Mouse (Mus musculus) embryonic fibroblast, embryonic 13.5 days (primary cell): ENCODE results near the gene Mex3d. TPM values are rescaled to one million over a fixed set of nuclear protein-coding genes. Genes with fewer than 3 reads are reported as not detected.

Experiments
- H3K27ac ChIP-seq: 2 replicates; pipeline ENCODE4 v1.5.1; 2012; ENCODE audit warnings: low read length, control low read depth, inconsistent platforms; ENCODE audit not compliant: insufficient read depth
- H3K4me1 ChIP-seq: 2 replicates; pipeline ENCODE4 v1.6.1; 2011; ENCODE audit warnings: low read length; ENCODE audit not compliant: control insufficient read depth, insufficient read depth
- H3K4me3 ChIP-seq: 2 replicates; pipeline ENCODE4 v1.5.1; 2011; ENCODE audit warnings: mild to moderate bottlenecking, control low read depth, low read length; ENCODE audit not compliant: insufficient read depth
- CTCF ChIP-seq: IDR thresholded peaks from 2 replicates; pipeline ENCODE4 v1.5.1; 2011; ENCODE audit warnings: mild to moderate bottlenecking, control low read depth, low read length, moderate library complexity, borderline replicate concordance; ENCODE audit not compliant: insufficient read depth
- POLR2A ChIP-seq: IDR thresholded peaks from 2 replicates; pipeline ENCODE4 v1.6.1; 2011; ENCODE audit warnings: low read depth, mild to moderate bottlenecking, control low read depth, low read length, moderate library complexity
- polyA plus RNA-seq: library from polyadenylated mRNA; stranded (reverse); fragments of >200 nt; gene quantifications from 2 replicates; pipeline ENCODE4 v1.2.4, GENCODE M21; 2011; ENCODE audit warnings: low read depth; ENCODE audit not compliant: missing spikeins, insufficient read length

Gene Mex3d
- polyA plus RNA-seq, 1 experiment = 40.4 TPM

GRCm38 (mm10) chr10:80389185-80389708 lies 1.8 kb upstream of the Mex3d start:
- no peak overlapping the region for H3K27ac ChIP-seq
- no peak for TF ChIP-seq POLR2A
- TF ChIP-seq CTCF = no peak

GRCm38 (mm10) chr10:80388731-80389130 lies 1.3 kb upstream of the Mex3d start:
- H3K4me1 ChIP-seq = peaks cover 4% of the 10 kb centered on the region; the same call in 1 of the 2 replicates

More at GRCm38 (mm10) chr10:80389185-80389708, 1.8 kb upstream of the Mex3d start:
- no peak overlapping the region for H3K4me3 ChIP-seq
- H3K4me1 ChIP-seq = peaks cover 4% of the 10 kb centered on the region; the same call in 1 of the 2 replicates

GRCm38 (mm10) chr10:80386735-80387471 lies 556 bp downstream of the Mex3d start:
- Histone ChIP-seq H3K27ac (peak overlapping the region; percentile 51), H3K4me1 (peaks cover 4% of the 10 kb centered on the region; the same call in 1 of the 2 replicates), H3K4me3 (peak overlapping the region; percentile 91)
- TF ChIP-seq POLR2A = peak; percentile 16; the same call in 1 of the 2 replicates
- no peak for TF ChIP-seq CTCF

More at GRCm38 (mm10) chr10:80388731-80389130, 1.3 kb upstream of the Mex3d start:
- Histone ChIP-seq H3K4me3 (no peak overlapping the region), H3K27ac (no peak overlapping the region)
- TF ChIP-seq POLR2A = no peak
- no peak for TF ChIP-seq CTCF

GRCm38 (mm10) chr10:80385811-80386734 lies 1.4 kb downstream of the Mex3d start:
- peaks cover 4% of the 10 kb centered on the region; the same call in 1 of the 2 replicates for H3K4me1 ChIP-seq
- TF ChIP-seq CTCF (no peak), POLR2A (peak; percentile 85)
- peak overlapping the region; percentile 91 for H3K4me3 ChIP-seq

GRCm38 (mm10) chr10:80385310-80385709 lies 2.1 kb downstream of the Mex3d start:
- Histone ChIP-seq H3K27ac (no peak overlapping the region), H3K4me1 (peaks cover 4% of the 10 kb centered on the region; the same call in 1 of the 2 replicates), H3K4me3 (peak overlapping the region; percentile 91)
- no peak for TF ChIP-seq POLR2A
- TF ChIP-seq CTCF = no peak

More at GRCm38 (mm10) chr10:80385811-80386734, 1.4 kb downstream of the Mex3d start:
- H3K27ac ChIP-seq = peak overlapping the region; percentile 51

GRCm38 (mm10) chr10:80384709-80385108 lies 2.8 kb downstream of the Mex3d start:
- no peak overlapping the region for H3K27ac ChIP-seq

GRCm38 (mm10) chr10:80384115-80384639 lies 3.3 kb downstream of the Mex3d start:
- H3K4me3 ChIP-seq = no peak overlapping the region
- TF ChIP-seq POLR2A = no peak
- TF ChIP-seq CTCF = no peak
- H3K27ac ChIP-seq = no peak overlapping the region
- H3K4me1 ChIP-seq = peaks cover 4% of the 10 kb centered on the region; the same call in 1 of the 2 replicates

More at GRCm38 (mm10) chr10:80384709-80385108, 2.8 kb downstream of the Mex3d start:
- Histone ChIP-seq H3K4me1 (peaks cover 4% of the 10 kb centered on the region; the same call in 1 of the 2 replicates), H3K4me3 (peak overlapping the region; percentile 91)
- TF ChIP-seq CTCF (no peak), POLR2A (no peak)

- Histone ChIP-seq H3K4me1 (peaks cover 4% of the 10 kb centered on the region; the same call in 1 of the 2 replicates), H3K27ac (no peak overlapping the region), H3K4me3 (no peak overlapping the region)
- TF ChIP-seq CTCF = no peak
- no peak for TF ChIP-seq POLR2A
Observed at GRCm38 (mm10) chr10:80383431-80383830, 4.0 kb downstream of the Mex3d start.

GRCm38 (mm10) chr10:80382641-80383365 lies 4.7 kb downstream of the Mex3d start:
- Histone ChIP-seq H3K4me3 (no peak overlapping the region), H3K4me1 (peaks cover 4% of the 10 kb centered on the region; the same call in 1 of the 2 replicates), H3K27ac (no peak overlapping the region)
- TF ChIP-seq CTCF (no peak), POLR2A (no peak)
